Mouse (Mus musculus): ENCODE data around the gene Klhdc9.

Klhdc9 gene

DNA sequence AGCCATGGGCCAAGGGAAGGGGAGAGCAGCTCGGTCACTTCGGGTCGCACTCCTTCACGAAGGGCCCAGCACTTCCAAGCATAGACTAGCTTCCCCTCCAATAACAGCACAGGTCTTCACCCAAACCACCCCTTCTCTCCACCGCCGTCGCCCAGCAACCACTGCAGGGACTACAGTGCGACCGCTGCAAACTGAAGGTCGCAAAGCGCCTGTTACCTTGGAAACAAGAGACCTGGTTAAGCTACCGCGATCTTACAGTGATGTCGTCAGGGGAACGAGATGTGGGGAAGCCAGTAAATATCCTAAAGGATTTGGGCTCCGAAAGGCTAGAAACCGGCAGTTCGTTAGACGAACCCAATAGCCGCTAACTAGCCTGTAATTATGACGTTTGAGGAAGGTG lies at the start of gene Klhdc9:
Klhdc9 (minus strand) TSS at position 143 of the 400 bp plus-strand sequence.
- DNase-seq (ENCODE audit: low spot score in 2 of 2): peak; percentile 89 to 92

DNA sequence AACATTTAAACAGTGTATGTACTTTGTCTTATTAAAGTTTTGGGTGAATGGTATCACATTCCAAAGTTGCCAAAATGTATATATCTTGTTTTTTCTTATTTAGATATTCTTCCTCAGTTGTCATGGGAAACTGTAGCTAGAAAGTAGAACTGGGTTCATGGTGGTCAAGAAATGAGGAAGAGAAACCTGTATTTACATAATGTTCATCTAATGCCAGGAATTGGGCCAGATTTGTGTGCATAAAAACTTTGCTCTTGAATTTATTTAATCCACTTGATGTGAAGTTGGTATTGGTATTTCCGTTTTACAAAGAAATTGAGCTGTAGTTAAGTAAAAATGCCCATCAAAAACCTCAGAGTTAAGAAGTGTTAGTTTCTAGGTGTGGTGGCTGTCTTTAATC lies 49.6 kb upstream of the Klhdc9 start:
- DNase-seq (ENCODE audit: low spot score in 2 of 2): no peak

DNA sequence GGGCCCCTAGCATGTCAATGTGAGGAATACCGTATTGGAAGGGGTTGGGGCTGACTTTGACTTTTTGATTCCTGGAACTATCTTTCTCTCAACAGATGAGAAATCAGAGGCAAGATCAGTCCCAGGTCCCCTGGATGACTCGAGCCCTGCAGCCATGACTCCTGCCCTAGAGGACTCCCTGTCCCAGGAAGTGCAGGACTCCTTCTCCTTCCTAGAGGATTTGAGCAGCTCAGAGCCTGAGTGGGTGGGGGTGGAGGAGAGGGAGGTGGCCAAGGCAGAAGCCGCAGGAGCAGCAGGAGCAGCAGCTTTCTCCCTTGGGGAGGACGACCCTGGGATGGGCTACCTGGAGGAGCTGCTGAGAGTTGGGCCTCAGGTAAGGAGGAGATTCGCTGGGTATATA lies 46.7 kb upstream of the Klhdc9 start:
- no peak for DNase-seq (ENCODE audit: low spot score in 2 of 2)

DNA sequence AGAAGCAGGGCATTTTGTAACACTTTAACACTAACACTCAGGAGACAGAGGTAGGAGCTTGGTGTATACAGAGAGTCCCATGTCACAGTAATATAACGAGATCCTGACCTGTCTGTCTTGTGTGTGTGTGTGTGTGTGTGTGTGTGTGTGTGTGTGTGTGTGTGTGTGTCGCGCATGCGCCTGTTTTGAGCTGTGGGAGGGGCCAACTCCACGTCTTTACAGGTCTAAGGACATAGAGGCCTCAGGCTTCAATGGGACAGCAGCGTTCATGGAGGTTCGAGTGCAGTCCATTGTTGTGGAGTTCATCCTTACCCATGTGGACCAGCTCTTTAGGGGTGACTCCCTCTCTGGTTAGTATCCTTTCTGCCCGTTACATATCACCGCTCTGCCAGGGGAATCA lies 42.4 kb upstream of the Klhdc9 start:
- no peak for DNase-seq (ENCODE audit: low spot score in 2 of 2)

DNA sequence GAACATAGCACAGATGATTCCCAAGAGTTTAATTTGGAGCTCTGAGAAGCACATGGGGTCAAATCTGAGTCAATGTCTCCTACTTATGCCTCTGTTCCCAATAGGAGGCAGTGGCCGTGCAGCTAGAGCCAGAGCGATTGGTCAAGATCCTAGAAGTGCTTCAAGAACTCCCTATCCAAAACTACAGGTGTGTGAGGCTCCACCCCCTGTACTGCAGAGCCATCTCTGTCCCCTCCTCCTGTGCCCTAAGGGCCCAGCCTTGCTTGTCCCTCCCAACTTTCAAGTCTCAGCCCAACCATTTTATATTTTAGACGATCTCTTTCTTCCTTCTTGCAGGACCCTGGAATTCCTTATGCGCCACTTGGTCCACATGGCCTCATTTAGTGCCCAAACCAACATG lies 41.2 kb upstream of the Klhdc9 start:
- DNase-seq (ENCODE audit: low spot score in 2 of 2): no peak

DNA sequence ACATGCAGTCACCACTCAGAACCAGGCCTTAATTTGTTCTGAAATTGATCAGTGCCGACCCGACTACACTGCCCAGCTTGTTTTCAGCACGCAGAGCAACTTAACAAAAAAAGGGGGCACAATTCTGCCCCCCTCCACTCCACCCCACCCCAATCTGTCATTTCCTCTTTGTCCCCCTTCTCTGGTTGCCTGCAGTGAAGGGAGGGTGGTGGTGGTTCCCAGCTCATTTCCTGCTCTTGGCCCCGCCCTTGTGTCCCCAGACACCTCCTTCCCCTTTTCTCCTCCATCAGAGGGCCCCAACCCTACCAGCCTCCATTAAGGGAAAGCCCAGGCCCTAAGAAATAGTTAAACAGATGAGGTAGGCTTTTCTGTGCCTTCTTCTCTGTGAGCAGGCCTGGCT lies 29.5 kb upstream of the Klhdc9 start:
- no peak for DNase-seq (ENCODE audit: low spot score in 2 of 2)

DNA sequence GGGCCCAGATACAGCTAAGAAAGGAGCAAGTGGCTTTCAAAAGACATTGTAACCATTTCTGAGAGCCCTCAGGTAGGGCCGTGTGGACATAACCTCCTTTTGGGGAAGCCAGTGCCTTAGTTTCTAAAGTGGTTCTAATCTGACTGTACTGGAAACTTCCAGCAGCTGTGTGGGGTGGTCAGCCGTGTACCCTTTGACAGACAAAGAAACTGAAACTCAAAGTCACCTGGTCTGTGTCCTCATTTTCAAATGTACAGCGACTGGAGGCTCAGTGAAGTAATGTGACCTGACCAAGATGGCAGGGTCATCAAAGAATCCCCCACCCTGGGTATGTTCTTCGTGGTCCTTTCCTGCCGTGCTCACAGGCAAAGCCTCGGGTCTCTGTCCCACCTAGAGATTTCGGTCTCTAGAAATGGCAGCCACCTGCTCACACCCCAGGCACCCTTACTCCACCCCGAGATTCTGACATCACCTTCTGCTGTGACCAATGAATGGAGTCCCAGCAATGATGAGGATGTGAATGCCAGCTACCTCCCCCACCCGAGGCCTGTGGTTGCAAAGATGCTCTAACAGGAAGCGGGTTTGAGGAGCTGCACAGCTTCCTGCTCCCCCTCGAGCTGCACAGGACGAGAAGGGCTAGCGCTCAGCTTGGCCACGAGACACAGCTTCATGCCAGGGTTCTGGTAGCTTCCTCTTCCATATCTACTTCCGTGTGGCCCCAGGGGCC lies 27.9 kb upstream of the Klhdc9 start, which contains the start of gene Arhgap30:
Arhgap30 (plus strand) TSS at position 579 of the 727 bp plus-strand sequence.
- DNase-seq (ENCODE audit: low spot score in 2 of 2): peak in 1 of 2 experiments; percentile 36

DNA sequence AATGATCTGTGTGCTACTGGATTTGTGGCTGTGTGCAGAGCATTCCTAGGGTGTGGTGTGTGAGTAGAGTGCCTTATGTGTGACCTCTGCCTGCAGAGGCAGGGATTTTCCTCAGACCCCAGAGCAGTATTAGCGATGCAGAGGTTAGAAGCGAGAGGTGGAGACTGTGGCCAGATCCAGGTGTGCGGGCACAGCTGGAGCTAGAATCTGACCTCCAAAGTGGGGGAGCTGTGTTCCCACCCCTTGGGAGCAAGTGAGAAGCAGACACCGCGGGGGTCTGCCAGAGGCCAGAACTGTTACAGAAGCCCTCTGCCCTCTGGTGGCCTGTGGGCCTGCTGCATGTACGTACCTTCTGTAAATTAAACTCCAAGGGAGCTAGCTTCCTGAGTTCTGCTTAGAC lies 26.5 kb upstream of the Klhdc9 start:
- DNase-seq (ENCODE audit: low spot score in 2 of 2): no peak

DNA sequence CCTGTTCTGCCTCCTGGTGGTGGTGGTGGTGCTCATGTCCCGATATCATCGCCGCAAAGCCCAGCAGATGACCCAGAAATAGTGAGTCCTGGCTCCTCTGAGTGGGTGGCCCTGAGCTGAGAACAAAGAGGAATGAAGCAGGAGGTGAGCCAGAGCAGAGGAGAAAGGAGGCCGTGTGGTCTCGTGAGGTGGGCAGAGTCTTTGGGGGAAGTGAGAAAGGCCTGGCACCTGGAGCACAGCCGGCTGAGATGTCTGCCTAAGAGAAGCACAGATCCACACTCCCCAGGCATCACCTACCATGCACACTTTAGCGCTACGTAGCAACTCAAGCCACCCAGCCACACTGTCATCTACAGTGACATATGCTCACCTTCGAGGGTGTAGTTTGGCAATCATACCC lies 24.6 kb upstream of the Klhdc9 start:
- no peak for DNase-seq (ENCODE audit: low spot score in 2 of 2)

DNA sequence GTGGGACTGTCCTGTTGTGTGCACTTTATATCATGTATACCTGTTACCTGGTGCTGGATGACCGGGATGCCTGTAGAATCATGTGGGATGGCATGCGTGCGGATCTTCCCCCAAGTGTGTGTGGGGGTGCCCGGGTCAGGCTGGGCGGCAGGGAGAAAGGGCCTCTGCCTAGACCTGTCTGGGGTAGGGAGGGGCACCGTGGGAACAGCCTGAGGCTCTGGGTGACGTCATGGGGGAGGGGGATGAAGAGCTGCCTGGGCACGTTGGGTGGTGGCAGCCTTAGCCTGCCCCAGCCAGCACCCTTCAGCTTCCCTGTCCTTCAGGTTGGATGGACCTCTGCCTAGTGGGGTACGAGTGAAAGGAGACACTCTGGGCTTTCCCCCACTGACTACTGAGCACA lies 23.8 kb upstream of the Klhdc9 start:
- DNase-seq (ENCODE audit: low spot score in 2 of 2): peak in 1 of 2 experiments; percentile 64

DNA sequence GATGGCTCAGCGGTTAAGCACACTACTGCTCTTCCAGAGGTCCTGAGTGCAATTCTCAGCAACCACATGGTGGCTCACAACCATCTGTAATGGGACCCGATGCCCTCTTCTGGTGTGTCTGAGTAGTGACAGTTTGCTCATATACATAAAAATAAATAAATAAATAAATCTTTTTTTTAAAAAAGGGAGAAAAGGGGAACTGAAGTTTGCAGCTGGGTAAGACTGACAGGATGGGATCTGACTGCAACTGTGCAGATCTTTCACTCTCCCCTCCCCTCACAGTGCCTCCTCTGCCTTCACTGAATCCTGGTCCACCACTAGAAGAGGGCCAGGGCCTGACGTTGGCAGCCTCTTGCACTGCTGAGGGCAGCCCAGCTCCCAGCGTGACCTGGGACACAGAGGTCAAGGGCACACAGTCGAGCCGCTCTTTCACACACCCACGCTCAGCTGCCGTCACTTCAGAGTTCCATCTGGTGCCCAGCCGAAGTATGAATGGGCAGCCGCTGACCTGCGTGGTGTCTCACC lies 21.6 kb upstream of the Klhdc9 start:
- DNase-seq (ENCODE audit: low spot score in 2 of 2): no peak

DNA sequence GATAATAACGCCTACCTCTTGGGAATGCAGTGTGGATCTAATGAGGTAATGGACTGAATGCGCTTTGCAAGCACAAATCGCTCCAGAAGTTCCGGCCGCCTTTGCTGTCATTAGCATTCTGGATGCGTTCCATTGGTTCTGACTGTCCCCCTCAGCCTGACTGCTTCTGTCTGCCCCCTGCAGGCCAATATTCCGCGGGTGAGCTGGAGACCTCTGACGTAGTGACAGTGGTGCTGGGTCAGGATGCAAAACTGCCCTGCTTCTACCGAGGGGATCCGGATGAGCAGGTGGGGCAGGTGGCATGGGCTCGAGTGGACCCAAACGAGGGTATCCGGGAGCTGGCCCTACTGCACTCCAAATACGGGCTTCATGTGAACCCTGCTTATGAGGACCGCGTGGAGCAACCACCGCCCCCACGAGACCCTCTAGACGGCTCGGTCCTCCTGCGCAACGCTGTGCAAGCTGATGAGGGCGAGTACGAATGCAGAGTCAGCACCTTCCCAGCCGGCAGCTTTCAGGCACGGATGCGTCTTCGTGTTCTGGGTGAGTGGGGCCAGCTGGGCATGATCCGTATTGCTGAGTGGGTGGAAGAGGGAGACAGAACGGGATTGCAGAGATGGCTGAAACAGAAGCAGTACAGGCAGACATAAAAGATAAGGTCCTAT lies 19.5 kb upstream of the Klhdc9 start:
- DNase-seq (ENCODE audit: low spot score in 2 of 2): peak; percentile 55 to 80

DNA sequence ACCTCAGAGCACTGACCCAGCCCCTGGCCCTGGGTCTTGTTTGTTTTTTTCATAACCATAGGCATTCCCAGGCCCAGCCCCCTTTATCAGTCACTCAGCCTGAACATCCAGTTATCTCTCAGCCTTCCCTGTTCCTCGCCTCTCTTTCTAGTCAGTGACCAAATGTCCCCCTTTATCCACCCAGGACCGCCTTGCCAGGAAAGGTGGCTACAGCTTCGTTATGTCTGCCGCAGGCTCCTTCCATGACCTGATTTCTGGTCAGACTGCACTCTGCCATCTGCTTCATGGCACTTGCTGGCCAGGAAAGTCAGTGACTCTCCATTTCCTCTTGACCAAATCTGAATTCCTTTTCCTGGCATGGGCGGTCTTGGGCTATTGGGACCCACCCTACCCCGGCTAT lies 17.7 kb upstream of the Klhdc9 start:
- no peak for DNase-seq (ENCODE audit: low spot score in 2 of 2)

DNA sequence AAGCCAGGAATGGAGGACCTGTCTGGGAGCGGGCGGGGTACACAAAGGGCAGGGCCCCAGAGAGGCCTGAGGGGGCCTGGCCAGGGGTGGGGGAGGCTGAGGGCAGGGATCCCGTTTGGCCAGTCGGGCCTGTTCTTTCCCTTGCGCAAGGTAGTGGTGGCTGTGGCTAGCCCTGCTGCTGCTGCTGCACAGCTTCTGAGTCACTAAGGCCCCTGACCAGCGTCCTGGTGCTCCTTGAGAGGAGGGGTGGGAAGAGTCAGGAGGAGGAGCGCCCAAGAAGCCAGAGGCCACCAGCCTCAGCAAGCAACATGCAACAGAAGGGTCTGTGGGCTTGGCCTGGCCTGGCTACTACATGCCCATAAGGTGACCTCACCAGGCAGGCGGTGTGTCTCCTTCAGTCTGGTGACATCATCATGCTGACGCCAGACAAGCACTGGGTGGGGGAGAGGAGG lies 15.1 kb upstream of the Klhdc9 start:
- peak in 1 of 2 experiments; percentile 70 for DNase-seq (ENCODE audit: low spot score in 2 of 2)

DNA sequence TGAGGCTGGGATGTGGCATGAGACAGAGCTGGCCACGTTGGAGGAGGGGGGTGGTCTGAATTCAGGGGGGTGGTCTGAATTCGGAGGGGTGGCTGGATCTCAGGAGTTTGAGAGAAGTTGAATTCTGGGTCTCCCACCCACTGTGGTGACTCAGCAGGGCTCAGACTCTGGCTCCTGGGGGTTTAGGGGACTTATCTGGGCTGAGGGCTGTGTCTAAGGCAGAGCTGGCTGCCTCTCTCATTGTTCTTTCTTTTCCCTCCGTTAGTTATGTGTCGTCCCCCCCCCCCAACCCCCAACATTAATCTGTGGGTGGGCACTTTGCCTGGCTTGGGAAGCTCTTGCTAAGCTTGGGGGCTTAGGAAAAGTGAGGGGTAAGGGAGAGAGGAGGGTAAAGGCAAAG lies 13.3 kb upstream of the Klhdc9 start:
- DNase-seq (ENCODE audit: low spot score in 2 of 2): no peak

DNA sequence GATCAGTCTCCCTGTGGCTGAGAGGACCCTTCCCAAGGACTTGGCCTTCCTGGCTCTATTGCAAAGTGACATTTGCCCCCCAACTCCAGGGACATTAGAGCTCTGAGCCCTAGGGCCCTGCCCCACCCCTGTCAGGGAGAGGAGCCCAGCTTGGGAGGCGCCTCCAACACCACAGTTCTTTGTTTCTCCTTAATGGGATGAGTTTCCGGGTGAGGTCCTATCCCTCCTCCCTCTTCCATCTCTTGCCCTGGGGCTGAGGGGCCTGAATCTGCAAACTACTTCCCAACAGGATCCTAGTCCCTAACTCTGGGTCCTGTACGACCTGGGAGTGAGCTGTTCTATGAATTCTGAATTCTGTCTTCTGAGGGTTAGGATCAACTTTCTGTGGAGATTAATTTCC lies 12.3 kb upstream of the Klhdc9 start:
- DNase-seq (ENCODE audit: low spot score in 2 of 2): no peak

DNA sequence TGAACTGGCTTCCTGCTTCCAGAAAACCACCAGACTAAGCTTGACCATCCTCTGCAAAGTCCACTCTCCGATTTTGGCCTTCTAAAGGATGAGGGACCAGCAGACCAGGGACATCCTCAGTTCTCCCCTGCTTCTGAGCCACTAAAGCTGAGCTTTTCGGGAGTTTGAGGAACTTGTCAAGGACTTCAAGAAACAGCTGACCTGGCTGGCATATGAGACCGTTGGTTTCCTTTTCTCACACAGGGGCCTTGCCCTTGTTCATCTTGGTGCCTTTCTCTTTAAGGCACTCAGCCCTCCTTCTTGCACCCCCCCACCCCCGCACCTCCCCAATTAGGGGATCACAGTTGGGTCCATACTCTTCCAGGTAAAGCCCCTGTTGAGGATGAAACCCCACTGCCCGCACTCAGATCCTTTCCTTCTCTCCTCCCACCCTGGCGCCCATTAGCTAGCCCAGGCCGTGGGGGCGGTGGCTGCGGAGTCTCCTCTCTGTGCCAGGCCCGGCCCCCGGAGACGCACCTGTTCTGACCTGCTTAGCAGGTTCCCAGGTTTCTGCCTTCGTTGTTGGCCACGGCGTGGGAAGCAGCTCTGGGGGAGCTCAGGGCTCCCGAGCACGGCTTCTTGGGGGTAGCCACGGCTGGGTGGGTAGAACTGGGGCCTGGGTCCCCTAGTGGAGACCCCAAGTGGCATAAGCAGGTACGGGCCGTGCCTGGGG lies 9.4 kb upstream of the Klhdc9 start, which contains the start of gene Nectin4:
Nectin4 (plus strand) TSS at position 255 of the 712 bp plus-strand sequence.
- peak in 1 of 2 experiments; percentile 70 for DNase-seq (ENCODE audit: low spot score in 2 of 2)

DNA sequence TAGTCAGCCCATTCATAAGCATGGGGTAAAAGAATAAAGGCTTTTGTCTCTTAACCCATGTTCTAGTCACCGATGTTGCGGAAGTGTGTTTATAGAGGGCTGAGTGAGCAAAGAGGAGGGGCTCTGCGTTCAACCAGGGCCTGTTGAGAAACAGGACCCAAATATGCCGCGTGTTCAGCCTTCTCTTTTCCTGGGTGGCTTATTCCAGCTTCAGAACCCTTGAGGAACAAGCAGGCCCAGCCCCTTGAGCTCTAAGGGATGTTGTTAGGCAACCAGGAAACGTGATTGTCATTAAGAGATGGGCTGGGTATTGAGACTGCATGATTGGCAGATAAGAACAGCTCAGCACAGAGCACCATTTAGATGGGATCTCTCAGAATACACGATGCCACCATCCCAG lies 5.3 kb upstream of the Klhdc9 start:
- no peak for DNase-seq (ENCODE audit: low spot score in 2 of 2)

DNA sequence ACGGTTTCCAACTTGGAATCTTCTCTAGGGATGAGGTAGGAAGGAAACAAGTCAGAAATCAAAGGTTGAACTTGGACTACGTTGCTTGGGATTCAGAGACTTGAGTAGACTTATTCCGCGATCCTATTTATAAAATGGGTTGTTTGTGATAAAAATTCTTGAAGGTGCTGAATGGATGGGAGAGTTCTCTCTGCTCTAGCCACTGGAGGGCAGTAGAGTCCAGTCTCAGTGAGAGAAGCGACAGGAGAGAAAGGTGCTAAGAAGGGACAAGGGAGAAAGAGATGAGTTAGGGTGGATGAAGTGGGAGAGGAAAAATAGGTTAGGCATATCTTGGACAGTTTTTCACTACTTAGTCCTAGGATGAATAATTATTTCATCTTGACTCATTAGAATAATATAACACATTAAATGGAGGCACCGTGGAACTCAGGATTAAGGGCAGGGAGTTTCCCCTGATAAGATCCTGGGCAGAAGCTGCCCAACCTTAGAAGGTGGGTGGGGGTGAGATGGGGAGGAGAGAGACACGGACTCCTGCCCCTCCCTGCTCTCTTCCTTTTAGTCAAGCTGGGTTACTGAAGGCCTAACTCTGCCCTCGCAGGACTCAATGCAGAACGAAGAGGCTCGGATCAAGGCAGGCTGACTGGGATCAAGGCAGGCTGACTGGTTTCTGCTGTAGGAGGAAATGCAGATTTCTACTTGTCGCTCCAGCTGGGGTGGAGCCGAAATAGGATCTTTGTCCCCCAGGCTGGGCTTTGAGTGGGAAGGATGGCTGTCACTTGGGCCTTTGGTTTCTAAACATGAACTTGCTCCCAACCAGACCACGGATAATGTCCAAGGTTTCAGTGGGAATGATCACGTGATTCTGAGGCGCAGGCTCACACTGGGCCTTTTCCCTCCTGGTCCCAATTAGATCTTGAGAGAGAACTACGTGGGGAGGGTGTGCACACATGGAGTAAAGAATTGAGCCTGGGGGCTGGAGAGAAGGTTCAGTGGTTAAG lies 807 bp upstream of the Klhdc9 start:
- no peak for DNase-seq (ENCODE audit: low spot score in 2 of 2)

DNA sequence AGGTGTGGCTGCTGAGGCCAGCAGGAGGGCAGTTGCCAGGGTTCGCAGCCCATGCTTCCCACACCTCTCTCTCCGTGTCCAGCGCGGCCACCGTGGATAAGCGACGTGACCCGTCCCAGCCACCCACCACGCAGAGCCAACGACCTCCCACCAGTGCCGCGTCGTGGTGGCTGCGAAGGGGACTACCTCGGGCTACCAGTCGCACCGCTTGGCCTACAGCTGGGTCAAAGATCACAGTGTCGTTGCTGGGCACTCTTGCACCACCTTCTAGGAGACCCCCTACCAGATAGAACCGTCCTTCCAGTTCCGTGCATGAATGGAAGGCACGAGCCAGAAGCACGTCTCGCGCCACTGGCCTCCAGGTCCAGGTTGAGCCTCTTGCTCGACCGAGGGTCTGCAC lies 345 bp downstream of the Klhdc9 start:
- DNase-seq (ENCODE audit: low spot score in 2 of 2): no peak

DNA sequence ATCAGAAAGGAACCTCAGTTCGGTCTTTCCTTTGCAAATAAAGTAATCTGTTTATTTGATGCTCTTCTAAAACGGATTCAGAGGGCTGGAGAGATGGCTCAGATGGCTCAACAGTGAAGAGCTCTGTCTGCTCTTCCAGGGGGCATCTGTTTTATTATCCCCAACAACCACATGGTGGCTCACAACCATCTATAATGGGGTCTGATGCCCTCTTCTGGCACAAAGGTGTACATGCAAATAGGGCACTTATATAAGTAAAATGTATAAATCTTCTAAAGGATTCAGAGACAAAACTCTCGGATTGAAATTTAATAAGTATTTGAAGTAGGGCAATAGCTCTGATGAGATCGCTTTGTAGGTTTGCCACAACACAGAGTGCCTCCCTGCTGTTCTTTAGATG lies 2.2 kb downstream of the Klhdc9 start:
- DNase-seq (ENCODE audit: low spot score in 2 of 2): no peak

Data from urinary bladder, postnatal 4 days (tissue).